Mouse (Mus musculus) kidney, embryonic 14.5 days (tissue): Measurements from ENCODE around the gene Krtdap. TPM values are rescaled to one million over a fixed set of nuclear protein-coding genes. Genes with fewer than 3 reads are reported as not detected.

ENCODE experiments used
- polyA plus RNA-seq: library from polyadenylated mRNA; unstranded; fragments of >200 nt; fragmentation: Nextera tagmentation; extraction: Ambion mirVana; gene quantifications from 2 replicates; pipeline ENCODE4 v1.2.1, GENCODE M21; 2014

Gene Krtdap
- polyA plus RNA-seq, 1 experiment from 2014 or later = not detected

Other genes starting within 250 kb of the Krtdap start
- gene Hspb6, start 235.7 kb upstream of the Krtdap start, polyA plus RNA-seq = 8.9 and 9.2 TPM in 2 replicates
- 15.2 and 25.0 TPM in 2 replicates for gene Proser3, start 235.6 kb upstream of the Krtdap start, polyA plus RNA-seq
- 38.5 and 48.0 TPM in 2 replicates for gene Lin37, start 228.1 kb upstream of the Krtdap start, polyA plus RNA-seq
- gene U2af1l4, start 224.6 kb upstream of the Krtdap start, polyA plus RNA-seq = 109 and 119 TPM in 2 replicates
- 8.0 and 11.3 TPM in 2 replicates for gene Gm49396, start 224.6 kb upstream of the Krtdap start, polyA plus RNA-seq
- 121 and 182 TPM in 2 replicates for gene Psenen, start 224.3 kb upstream of the Krtdap start, polyA plus RNA-seq
- gene Igflr1, start 222.5 kb upstream of the Krtdap start, polyA plus RNA-seq = 2.9 and 3.7 TPM in 2 replicates
- gene Kmt2b, start 199.2 kb upstream of the Krtdap start, polyA plus RNA-seq = 12.3 and 13.6 TPM in 2 replicates
- gene Zbtb32, start 189.0 kb upstream of the Krtdap start, polyA plus RNA-seq = 0.21 and 0.22 TPM in 2 replicates
- gene Upk1a, start 175.0 kb upstream of the Krtdap start, polyA plus RNA-seq = 2.2 and 2.3 TPM in 2 replicates
- gene Cox6b1, start 161.7 kb upstream of the Krtdap start, polyA plus RNA-seq = 961 and 1,287 TPM in 2 replicates
- gene Etv2, start 152.0 kb upstream of the Krtdap start, polyA plus RNA-seq = not detected in 2 replicates
- 93.4 and 111 TPM in 2 replicates for gene Rbm42, start 137.6 kb upstream of the Krtdap start, polyA plus RNA-seq
- gene Haus5, start 122.9 kb upstream of the Krtdap start, polyA plus RNA-seq = 45.8 and 58.6 TPM in 2 replicates
- gene Pmis2, start 116.3 kb upstream of the Krtdap start, polyA plus RNA-seq = not detected in 2 replicates
- gene 2200002J24Rik, start 89.0 kb upstream of the Krtdap start, polyA plus RNA-seq = not detected in 2 replicates
- gene Atp4a, start 75.7 kb upstream of the Krtdap start, polyA plus RNA-seq = 1.2 and 1.3 TPM in 2 replicates
- gene Tmem147, start 58.4 kb upstream of the Krtdap start, polyA plus RNA-seq = 202 and 206 TPM in 2 replicates
- gene Gapdhs, start 44.2 kb upstream of the Krtdap start, polyA plus RNA-seq = 0.61 and 1.6 TPM in 2 replicates
- gene Sbsn, start 36.4 kb upstream of the Krtdap start, polyA plus RNA-seq = 1.1 and 1.6 TPM in 2 replicates
- 0.74 and 0.95 TPM in 2 replicates for gene Dmkn, start 24.1 kb upstream of the Krtdap start, polyA plus RNA-seq
- gene Ffar2, start 35.9 kb downstream of the Krtdap start, polyA plus RNA-seq = 0.31 TPM in 1 of 2 replicates, not detected in the other
- not detected in 2 replicates for gene Ffar3, start 68.3 kb downstream of the Krtdap start, polyA plus RNA-seq
- gene Ffar1, start 73.7 kb downstream of the Krtdap start, polyA plus RNA-seq = not detected in 2 replicates
- gene Cd22, start 92.4 kb downstream of the Krtdap start, polyA plus RNA-seq = 0.55 TPM in 1 of 2 replicates, not detected in the other
- gene Mag, start 127.0 kb downstream of the Krtdap start, polyA plus RNA-seq = 0.28 and 0.30 TPM in 2 replicates
- not detected in 2 replicates for gene Hamp2, start 136.8 kb downstream of the Krtdap start, polyA plus RNA-seq
- not detected in 2 replicates for gene Hamp, start 156.1 kb downstream of the Krtdap start, polyA plus RNA-seq
- 21.1 and 29.2 TPM in 2 replicates for gene Usf2, start 168.9 kb downstream of the Krtdap start, polyA plus RNA-seq
- 48.5 and 57.1 TPM in 2 replicates for gene Lsr, start 185.6 kb downstream of the Krtdap start, polyA plus RNA-seq
- 5.3 TPM in 2 replicates for gene Fam187b, start 185.9 kb downstream of the Krtdap start, polyA plus RNA-seq